Mouse (Mus musculus) cortical plate, adult 2 months (tissue): ENCODE measurements around the gene Tcte3. TPM values are rescaled to one million over a fixed set of nuclear protein-coding genes. Genes with fewer than 3 reads are reported as not detected.
"Not testable (repeated sequence)": the region's sequence is repeated elsewhere in the genome, so short reads cannot be mapped to it uniquely, and the experiment has no call there.

ENCODE experiments used
- H3K27ac ChIP-seq: fragments of 200-500 bp; 2 replicates; pipeline ENCODE4 v1.5.1; 2012; ENCODE audit warnings: low read length, control low read depth, inconsistent platforms; ENCODE audit not compliant: insufficient read depth
- H3K4me1 ChIP-seq: fragments of 200-500 bp; 2 replicates; pipeline ENCODE4 v1.6.1; 2011; ENCODE audit warnings: low read length; ENCODE audit not compliant: control insufficient read depth, insufficient read depth
- H3K4me3 ChIP-seq: fragments of 200-500 bp; 2 replicates; pipeline ENCODE4 v1.5.1; 2011; ENCODE audit warnings: mild to moderate bottlenecking, low read length, control low read depth; ENCODE audit not compliant: insufficient read depth
- polyA plus RNA-seq: library from polyadenylated mRNA; depleted of rRNA; stranded (reverse); fragments of >200 nt; gene quantifications from 2 replicates; pipeline ENCODE4 v1.2.3, GENCODE M21; 2012

Tcte3 gene
- polyA plus RNA-seq, 1 experiment, result 0.48 TPM

DNA sequence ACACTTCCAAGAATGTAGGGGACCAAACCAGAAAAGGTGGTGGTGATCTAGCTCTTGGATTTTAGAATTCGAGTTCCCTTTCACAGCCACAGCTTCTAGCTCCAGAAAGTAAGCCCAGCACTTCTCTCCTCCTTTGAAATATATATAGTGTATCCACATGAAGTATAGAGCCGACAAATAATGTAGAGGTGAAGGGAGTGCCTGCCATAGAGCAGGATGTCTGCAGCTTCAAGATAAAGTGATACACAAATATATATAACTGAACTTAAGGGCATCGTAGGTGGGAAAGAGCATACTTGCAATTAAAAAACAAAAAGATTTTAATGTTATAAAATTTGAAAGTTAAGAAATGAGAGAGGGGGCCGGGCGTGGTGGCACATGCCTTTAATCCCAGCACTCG lies 15.8 kb downstream of the Tcte3 start:
- H3K4me3 ChIP-seq, H3K4me1 ChIP-seq, H3K27ac ChIP-seq: not testable (repeated sequence)

DNA sequence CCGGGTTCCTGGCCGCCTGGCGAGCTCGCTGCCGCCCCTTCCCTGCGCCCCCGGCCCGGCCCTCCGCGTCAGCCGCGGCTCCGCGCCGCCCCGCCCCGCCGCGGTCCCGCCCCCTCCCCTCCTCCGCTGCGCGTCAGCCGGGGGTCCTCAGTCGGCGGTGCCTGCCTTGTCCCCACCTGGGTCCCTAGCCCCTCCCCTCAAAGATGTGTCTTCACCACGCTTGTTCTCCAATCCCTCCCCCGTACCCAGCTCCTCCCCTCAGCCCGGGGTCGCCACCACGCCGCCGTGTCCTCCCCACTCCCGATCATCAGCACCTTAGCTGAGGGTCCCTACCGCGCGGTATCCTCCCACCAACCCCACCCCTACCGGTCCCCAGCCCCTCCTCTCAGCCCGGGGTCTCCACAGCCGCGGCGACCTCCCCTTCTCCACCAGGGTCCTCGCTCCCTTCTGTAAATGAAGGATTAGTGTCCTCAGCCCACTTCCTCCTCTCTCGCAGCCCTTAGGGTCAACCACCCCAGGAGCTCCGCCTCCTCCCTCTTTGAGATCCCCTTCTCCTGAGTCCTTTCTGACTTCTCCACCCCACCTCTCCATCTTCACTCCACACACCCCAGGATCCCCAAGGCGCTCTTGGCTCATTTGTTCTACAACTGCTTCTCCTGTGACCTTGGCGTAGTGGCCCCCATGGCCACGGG lies 16.6 kb downstream of the Tcte3 start:
- not testable (repeated sequence) for H3K27ac ChIP-seq, H3K4me1 ChIP-seq, H3K4me3 ChIP-seq

DNA sequence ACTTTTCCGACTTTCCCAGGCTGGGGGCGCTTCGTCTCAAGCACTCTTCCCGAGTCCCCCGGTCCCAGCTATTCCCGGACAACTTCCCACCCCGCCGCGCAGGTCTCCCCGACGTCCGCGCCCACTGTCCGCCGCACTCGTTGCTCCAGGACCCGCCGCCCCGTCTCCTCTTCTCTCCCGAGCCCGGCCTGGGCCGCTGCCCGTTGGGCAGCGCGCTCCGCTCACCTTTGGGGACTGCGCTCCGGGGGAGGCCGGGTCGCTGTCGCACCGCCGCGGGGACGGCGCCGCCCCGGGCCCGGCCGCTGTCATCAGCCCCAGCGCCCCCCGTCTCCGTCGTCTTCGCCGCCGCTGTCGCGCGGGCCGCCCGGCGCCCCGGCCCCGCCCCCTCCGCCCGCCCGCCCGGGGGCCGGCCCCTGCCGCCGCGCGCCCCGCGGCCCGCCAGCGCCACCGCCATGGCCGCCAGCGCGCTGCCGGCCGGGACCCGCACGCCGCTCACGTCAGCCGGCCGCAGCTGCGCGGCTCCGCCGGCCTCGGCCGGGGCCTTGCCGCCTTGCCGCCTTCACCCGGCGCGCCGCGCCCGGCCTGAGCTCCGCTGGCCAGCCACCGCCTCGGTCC lies 17.3 kb downstream of the Tcte3 start:
- not testable (repeated sequence) for H3K4me3 ChIP-seq, H3K27ac ChIP-seq, H3K4me1 ChIP-seq

DNA sequence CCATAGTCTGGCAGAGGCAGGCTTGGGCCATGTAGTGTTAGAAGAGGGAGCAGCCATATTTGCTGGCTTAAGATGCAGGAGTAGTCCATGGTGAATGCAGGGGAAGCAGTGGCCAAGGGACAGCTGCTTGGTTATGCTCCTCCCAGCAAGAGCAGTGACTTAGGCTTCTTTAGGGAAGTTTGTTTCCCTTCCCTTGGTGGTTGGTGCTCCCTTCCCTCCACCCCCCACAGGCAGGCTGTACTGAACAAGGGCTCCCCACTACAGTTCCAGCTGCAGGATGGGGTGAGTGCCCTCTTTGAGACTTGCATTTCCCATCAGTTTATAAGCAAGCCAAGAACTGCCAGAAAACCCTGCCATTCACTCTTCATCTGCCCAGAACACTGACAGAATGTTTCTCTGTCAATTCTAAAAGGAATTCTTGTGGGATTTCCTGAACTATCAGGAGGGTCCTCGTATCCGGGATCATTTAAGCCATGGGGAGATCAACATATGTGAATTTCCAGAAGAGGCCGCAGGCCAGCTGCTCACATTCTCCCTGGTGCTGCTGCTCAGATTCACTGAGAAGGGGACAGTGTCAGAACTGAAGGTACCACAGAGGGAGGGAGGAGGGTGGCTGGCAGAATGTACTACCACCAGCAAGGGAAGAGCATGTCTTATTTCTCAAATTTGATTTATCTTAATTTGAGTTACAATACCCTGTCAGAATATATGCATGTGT lies 19.6 kb downstream of the Tcte3 start:
- not testable (repeated sequence) for H3K4me3 ChIP-seq, H3K4me1 ChIP-seq, H3K27ac ChIP-seq

DNA sequence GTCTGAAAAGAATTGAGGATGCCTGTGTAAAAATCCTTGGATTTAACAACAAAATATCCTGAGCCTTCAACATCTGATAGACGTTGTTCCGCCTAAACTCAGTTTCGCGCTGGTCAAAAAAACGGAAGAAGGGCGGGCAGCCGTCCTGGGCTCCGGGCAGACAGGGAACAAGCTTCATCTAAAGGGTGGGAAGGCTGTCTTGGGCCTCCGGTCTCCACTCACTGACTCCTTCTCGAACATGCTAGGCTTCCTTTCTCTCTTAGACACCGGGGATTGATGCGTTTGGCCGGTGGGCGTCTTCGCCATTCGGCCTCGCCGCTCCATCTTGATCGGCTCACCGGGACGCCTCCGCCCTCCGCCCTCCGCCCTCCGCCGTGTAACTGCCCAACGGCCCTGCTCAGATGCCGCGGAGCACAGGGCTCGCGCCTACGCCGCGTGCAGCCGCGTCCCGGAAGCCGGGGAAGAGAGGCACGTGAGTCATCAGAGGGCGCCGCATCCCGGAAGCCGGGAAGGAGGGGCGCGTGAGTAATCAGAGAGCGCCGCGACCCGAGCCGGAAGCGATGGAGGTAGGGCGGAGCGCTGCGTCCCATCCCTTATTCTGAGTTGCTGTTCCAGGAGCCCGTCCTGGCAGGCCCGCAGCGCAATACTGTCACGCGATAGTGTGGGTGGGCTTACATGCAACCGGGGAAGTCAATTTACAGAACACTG lies 31.4 kb downstream of the Tcte3 start, which contains the start of gene Gm3435:
Gm3435 (plus strand) TSS at position 471 of the 708 bp plus-strand sequence.
- H3K27ac ChIP-seq, H3K4me1 ChIP-seq, H3K4me3 ChIP-seq: not testable (repeated sequence)

DNA sequence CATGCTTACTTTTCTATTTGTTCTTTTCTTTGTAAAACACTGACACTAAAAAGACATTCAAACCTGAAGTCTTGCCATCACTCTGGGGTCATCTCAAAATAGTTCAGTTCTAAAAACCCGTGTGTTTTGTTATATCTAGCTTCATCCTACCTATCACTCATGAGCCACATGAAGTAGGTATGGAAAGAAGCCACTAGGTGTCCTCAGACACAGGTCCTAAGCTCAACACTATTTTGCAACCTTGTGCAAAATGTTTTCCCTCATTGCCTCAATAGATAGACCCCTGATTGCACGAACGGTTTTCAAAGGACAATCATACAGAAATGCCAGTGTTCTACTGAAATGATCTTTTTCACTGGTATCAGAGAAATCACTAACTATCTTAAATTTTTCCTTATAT lies 32.2 kb downstream of the Tcte3 start:
- not testable (repeated sequence) for H3K27ac ChIP-seq, H3K4me1 ChIP-seq, H3K4me3 ChIP-seq

DNA sequence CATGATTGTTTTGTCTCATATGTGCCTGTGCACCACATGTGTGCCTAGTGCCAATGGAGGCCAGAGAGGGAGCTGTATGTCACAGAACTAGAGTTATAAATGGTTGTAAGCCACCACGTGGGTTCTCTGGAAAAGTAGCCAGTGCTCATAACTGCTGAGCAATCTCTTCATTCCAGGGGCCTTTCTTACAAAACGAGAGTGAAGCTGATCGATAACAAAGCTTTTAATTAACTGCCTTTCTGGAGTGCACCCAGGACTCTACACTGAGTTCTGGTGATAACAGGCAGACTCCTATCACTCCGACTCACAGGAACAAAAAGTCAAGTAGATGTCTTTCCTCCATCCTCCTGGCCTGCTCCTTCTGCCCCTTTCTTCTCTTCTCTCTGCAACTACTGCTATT lies 41.2 kb downstream of the Tcte3 start:
- not testable (repeated sequence) for H3K4me1 ChIP-seq, H3K27ac ChIP-seq, H3K4me3 ChIP-seq

DNA sequence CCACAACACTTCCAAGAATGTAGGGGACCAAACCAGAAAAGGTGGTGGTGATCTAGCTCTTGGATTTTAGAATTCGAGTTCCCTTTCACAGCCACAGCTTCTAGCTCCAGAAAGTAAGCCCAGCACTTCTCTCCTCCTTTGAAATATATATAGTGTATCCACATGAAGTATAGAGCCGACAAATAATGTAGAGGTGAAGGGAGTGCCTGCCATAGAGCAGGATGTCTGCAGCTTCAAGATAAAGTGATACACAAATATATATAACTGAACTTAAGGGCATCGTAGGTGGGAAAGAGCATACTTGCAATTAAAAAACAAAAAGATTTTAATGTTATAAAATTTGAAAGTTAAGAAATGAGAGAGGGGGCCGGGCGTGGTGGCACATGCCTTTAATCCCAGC lies 47.1 kb downstream of the Tcte3 start:
- H3K27ac ChIP-seq, H3K4me1 ChIP-seq, H3K4me3 ChIP-seq: not testable (repeated sequence)

DNA sequence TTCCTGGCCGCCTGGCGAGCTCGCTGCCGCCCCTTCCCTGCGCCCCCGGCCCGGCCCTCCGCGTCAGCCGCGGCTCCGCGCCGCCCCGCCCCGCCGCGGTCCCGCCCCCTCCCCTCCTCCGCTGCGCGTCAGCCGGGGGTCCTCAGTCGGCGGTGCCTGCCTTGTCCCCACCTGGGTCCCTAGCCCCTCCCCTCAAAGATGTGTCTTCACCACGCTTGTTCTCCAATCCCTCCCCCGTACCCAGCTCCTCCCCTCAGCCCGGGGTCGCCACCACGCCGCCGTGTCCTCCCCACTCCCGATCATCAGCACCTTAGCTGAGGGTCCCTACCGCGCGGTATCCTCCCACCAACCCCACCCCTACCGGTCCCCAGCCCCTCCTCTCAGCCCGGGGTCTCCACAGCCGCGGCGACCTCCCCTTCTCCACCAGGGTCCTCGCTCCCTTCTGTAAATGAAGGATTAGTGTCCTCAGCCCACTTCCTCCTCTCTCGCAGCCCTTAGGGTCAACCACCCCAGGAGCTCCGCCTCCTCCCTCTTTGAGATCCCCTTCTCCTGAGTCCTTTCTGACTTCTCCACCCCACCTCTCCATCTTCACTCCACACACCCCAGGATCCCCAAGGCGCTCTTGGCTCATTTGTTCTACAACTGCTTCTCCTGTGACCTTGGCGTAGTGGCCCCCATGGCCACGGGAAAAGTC lies 48.0 kb downstream of the Tcte3 start:
- not testable (repeated sequence) for H3K4me1 ChIP-seq, H3K4me3 ChIP-seq, H3K27ac ChIP-seq

DNA sequence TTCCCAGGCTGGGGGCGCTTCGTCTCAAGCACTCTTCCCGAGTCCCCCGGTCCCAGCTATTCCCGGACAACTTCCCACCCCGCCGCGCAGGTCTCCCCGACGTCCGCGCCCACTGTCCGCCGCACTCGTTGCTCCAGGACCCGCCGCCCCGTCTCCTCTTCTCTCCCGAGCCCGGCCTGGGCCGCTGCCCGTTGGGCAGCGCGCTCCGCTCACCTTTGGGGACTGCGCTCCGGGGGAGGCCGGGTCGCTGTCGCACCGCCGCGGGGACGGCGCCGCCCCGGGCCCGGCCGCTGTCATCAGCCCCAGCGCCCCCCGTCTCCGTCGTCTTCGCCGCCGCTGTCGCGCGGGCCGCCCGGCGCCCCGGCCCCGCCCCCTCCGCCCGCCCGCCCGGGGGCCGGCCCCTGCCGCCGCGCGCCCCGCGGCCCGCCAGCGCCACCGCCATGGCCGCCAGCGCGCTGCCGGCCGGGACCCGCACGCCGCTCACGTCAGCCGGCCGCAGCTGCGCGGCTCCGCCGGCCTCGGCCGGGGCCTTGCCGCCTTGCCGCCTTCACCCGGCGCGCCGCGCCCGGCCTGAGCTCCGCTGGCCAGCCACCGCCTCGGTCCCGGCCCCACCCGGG lies 48.7 kb downstream of the Tcte3 start:
- H3K27ac ChIP-seq, H3K4me3 ChIP-seq, H3K4me1 ChIP-seq: not testable (repeated sequence)

DNA sequence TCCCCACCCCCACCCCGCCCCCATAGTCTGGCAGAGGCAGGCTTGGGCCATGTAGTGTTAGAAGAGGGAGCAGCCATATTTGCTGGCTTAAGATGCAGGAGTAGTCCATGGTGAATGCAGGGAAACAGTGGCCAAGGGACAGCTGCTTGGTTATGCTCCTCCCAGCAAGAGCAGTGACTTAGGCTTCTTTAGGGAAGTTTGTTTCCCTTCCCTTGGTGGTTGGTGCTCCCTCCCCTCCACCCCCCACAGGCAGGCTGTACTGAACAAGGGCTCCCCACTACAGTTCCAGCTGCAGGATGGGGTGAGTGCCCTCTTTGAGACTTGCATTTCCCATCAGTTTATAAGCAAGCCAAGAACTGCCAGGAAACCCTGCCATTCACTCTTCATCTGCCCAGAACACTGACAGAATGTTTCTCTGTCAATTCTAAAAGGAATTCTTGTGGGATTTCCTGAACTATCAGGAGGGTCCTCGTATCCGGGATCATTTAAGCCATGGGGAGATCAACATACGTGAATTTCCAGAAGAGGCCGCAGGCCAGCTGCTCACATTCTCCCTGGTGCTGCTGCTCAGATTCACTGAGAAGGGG lies 51.1 kb downstream of the Tcte3 start:
- H3K4me3 ChIP-seq, H3K27ac ChIP-seq, H3K4me1 ChIP-seq: not testable (repeated sequence)

DNA sequence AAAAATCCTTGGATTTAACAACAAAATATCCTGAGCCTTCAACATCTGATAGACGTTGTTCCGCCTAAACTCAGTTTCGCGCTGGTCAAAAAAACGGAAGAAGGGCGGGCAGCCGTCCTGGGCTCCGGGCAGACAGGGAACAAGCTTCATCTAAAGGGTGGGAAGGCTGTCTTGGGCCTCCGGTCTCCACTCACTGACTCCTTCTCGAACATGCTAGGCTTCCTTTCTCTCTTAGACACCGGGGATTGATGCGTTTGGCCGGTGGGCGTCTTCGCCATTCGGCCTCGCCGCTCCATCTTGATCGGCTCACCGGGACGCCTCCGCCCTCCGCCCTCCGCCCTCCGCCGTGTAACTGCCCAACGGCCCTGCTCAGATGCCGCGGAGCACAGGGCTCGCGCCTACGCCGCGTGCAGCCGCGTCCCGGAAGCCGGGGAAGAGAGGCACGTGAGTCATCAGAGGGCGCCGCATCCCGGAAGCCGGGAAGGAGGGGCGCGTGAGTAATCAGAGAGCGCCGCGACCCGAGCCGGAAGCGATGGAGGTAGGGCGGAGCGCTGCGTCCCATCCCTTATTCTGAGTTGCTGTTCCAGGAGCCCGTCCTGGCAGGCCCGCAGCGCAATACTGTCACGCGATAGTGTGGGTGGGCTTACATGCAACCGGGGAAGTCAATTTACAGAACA lies 62.8 kb downstream of the Tcte3 start, which contains the start of the genes 9030025P20Rik and Gm3417:
9030025P20Rik (plus strand) TSS at position 107 of the 677 bp plus-strand sequence.
Gm3417 (minus strand) TSS at position 429 of the 677 bp plus-strand sequence.
- H3K4me3 ChIP-seq, H3K4me1 ChIP-seq, H3K27ac ChIP-seq: not testable (repeated sequence)

DNA sequence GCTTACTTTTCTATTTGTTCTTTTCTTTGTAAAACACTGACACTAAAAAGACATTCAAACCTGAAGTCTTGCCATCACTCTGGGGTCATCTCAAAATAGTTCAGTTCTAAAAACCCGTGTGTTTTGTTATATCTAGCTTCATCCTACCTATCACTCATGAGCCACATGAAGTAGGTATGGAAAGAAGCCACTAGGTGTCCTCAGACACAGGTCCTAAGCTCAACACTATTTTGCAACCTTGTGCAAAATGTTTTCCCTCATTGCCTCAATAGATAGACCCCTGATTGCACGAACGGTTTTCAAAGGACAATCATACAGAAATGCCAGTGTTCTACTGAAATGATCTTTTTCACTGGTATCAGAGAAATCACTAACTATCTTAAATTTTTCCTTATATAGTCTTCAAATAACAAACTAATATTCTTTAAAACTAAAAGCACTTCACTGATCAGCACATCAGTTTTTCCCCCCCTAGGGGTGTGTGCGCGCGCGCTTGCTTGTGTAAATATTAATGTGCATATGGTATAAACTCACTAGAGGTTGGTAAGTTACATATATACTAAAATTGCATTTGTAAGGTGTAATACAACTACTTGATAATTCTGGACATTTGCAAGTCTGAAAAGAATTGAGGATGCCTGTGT lies 63.4 kb downstream of the Tcte3 start:
- not testable (repeated sequence) for H3K4me3 ChIP-seq

More for the DNA sequence above, 63.4 kb downstream of the Tcte3 start:
- H3K27ac ChIP-seq, H3K4me1 ChIP-seq: not testable (repeated sequence)
